Mouse (Mus musculus): ENCODE measurements around the gene 1700001O22Rik. TPM values are rescaled to one million over a fixed set of nuclear protein-coding genes. Genes with fewer than 3 reads are reported as not detected.

Gene 1700001O22Rik
- polyA plus RNA-seq, 1 experiment from 2014 or later, result 2.2 TPM

GRCm38 (mm10) chr2:30760706-30761105, 42.8 kb downstream of the 1700001O22Rik start:
- 58% methylated on average over 6 of the region's 6 CpGs for WGBS
- H3K9ac ChIP-seq, result no peak overlapping the region
- no peaks in the 10 kb centered on the region for H3K27me3 ChIP-seq (replicated peaks)
- peaks cover 10% of the 10 kb centered on the region for H3K9me3 ChIP-seq (replicated peaks)
- H3K4me1 ChIP-seq (replicated peaks), result peaks cover 38% of the 10 kb centered on the region
- ATAC-seq (ENCODE audit: insufficient number of reproducible peaks, low FRiP score), result no peak
- H3K4me3 ChIP-seq, result no peak overlapping the region
- H3K4me2 ChIP-seq, result no peak overlapping the region
- peak overlapping the region; percentile 94; the same call in 1 of the 2 replicates for H3K27ac ChIP-seq (ENCODE audit: poor library complexity, severe bottlenecking)
- H3K36me3 ChIP-seq, result no peaks in the 10 kb centered on the region

GRCm38 (mm10) chr2:30759858-30760547, 43.5 kb downstream of the 1700001O22Rik start:
- no peak overlapping the region for H3K4me3 ChIP-seq
- peaks cover 38% of the 10 kb centered on the region for H3K4me1 ChIP-seq (replicated peaks)
- ATAC-seq (ENCODE audit: insufficient number of reproducible peaks, low FRiP score), result no peak
- H3K9me3 ChIP-seq (replicated peaks), result peaks cover 10% of the 10 kb centered on the region
- H3K36me3 ChIP-seq, result no peaks in the 10 kb centered on the region
- 0 out of 2 replicates have a peak overlapping the region, but pooled peaks have one; percentile 10 for H3K9ac ChIP-seq
- H3K27me3 ChIP-seq (replicated peaks), result no peaks in the 10 kb centered on the region
- peak overlapping the region; percentile 94 for H3K27ac ChIP-seq (ENCODE audit: poor library complexity, severe bottlenecking)
- H3K4me2 ChIP-seq, result no peak overlapping the region
- WGBS, result 59% methylated on average over 10 of the region's 10 CpGs

- Histone ChIP-seq H3K9ac (0 out of 2 replicates have a peak overlapping the region, but pooled peaks have one; percentile 45), H3K4me2 (no peak overlapping the region), H3K36me3 (no peaks in the 10 kb centered on the region), H3K4me1 (replicated peaks) (peaks cover 38% of the 10 kb centered on the region), H3K27me3 (replicated peaks) (no peaks in the 10 kb centered on the region), H3K4me3 (no peak overlapping the region), H3K9me3 (replicated peaks) (peaks cover 7% of the 10 kb centered on the region; the same call in 1 of the 2 replicates), H3K27ac (ENCODE audit: poor library complexity, severe bottlenecking) (peak overlapping the region; percentile 94)
- no peak for ATAC-seq (ENCODE audit: insufficient number of reproducible peaks, low FRiP score)
- WGBS, result 80% methylated on average over 4 of the region's 4 CpGs
Measured at GRCm38 (mm10) chr2:30759442-30759841, 44.0 kb downstream of the 1700001O22Rik start.

GRCm38 (mm10) chr2:30759088-30759374, 44.4 kb downstream of the 1700001O22Rik start:
- no peaks in the 10 kb centered on the region for H3K36me3 ChIP-seq
- ATAC-seq (ENCODE audit: insufficient number of reproducible peaks, low FRiP score), result no peak
- H3K4me3 ChIP-seq, result no peak overlapping the region
- H3K9me3 ChIP-seq (replicated peaks), result peaks cover 7% of the 10 kb centered on the region; the same call in 1 of the 2 replicates
- H3K27ac ChIP-seq (ENCODE audit: poor library complexity, severe bottlenecking), result peak overlapping the region; percentile 94
- H3K4me2 ChIP-seq, result peak overlapping the region; percentile 37; the same call in 1 of the 2 replicates
- H3K27me3 ChIP-seq (replicated peaks), result no peaks in the 10 kb centered on the region
- H3K9ac ChIP-seq, result peak overlapping the region; percentile 45; the same call in 1 of the 2 replicates
- 51% methylated on average over 4 of the region's 4 CpGs for WGBS
- peaks cover 38% of the 10 kb centered on the region for H3K4me1 ChIP-seq (replicated peaks)

GRCm38 (mm10) chr2:30758341-30759087, 44.9 kb downstream of the 1700001O22Rik start:
- Histone ChIP-seq H3K27me3 (replicated peaks) (no peaks in the 10 kb centered on the region), H3K4me2 (peak overlapping the region; percentile 37), H3K4me1 (replicated peaks) (peaks cover 41% of the 10 kb centered on the region), H3K36me3 (no peaks in the 10 kb centered on the region), H3K9ac (peak overlapping the region; percentile 45; the same call in 1 of the 2 replicates), H3K9me3 (replicated peaks) (peaks cover 7% of the 10 kb centered on the region; the same call in 1 of the 2 replicates), H3K4me3 (no peak overlapping the region), H3K27ac (ENCODE audit: poor library complexity, severe bottlenecking) (peak overlapping the region; percentile 94)
- ATAC-seq (ENCODE audit: insufficient number of reproducible peaks, low FRiP score), result peak; percentile 91
- 2% methylated on average over 17 of the region's 17 CpGs for WGBS

- no peak for ATAC-seq (ENCODE audit: insufficient number of reproducible peaks, low FRiP score)
Measured at GRCm38 (mm10) chr2:30756962-30757715, 46.3 kb downstream of the 1700001O22Rik start.

GRCm38 (mm10) chr2:30755985-30756765, 47.3 kb downstream of the 1700001O22Rik start:
- Histone ChIP-seq H3K4me3 (no peak overlapping the region), H3K4me2 (no peak overlapping the region), H3K27ac (ENCODE audit: poor library complexity, severe bottlenecking) (no peak overlapping the region), H3K9me3 (replicated peaks) (peaks cover 7% of the 10 kb centered on the region; the same call in 1 of the 2 replicates), H3K4me1 (replicated peaks) (peaks cover 47% of the 10 kb centered on the region), H3K27me3 (replicated peaks) (no peaks in the 10 kb centered on the region), H3K9ac (no peak overlapping the region), H3K36me3 (no peaks in the 10 kb centered on the region)
- no peak for ATAC-seq (ENCODE audit: insufficient number of reproducible peaks, low FRiP score)
- 92% methylated on average over 6 of the region's 6 CpGs for WGBS

More at GRCm38 (mm10) chr2:30756962-30757715, 46.3 kb downstream of the 1700001O22Rik start:
- H3K9me3 ChIP-seq (replicated peaks), result peaks cover 7% of the 10 kb centered on the region; the same call in 1 of the 2 replicates
- H3K4me1 ChIP-seq (replicated peaks), result peaks cover 47% of the 10 kb centered on the region
- H3K27ac ChIP-seq (ENCODE audit: poor library complexity, severe bottlenecking), result peak overlapping the region; percentile 94
- no peaks in the 10 kb centered on the region for H3K36me3 ChIP-seq
- no peak overlapping the region for H3K4me2 ChIP-seq
- no peak overlapping the region for H3K9ac ChIP-seq
- 84% methylated on average over 10 of the region's 10 CpGs for WGBS
- no peak overlapping the region for H3K4me3 ChIP-seq
- no peaks in the 10 kb centered on the region for H3K27me3 ChIP-seq (replicated peaks)

- ATAC-seq (ENCODE audit: insufficient number of reproducible peaks, low FRiP score), result no peak
- WGBS, result 75% methylated on average over 3 of the region's 3 CpGs
- Histone ChIP-seq H3K27me3 (replicated peaks) (no peaks in the 10 kb centered on the region), H3K4me2 (no peak overlapping the region), H3K4me1 (replicated peaks) (peaks cover 39% of the 10 kb centered on the region), H3K4me3 (no peak overlapping the region), H3K9me3 (replicated peaks) (peaks cover 7% of the 10 kb centered on the region; the same call in 1 of the 2 replicates), H3K36me3 (no peaks in the 10 kb centered on the region), H3K9ac (no peak overlapping the region), H3K27ac (ENCODE audit: poor library complexity, severe bottlenecking) (no peak overlapping the region)
Measured at GRCm38 (mm10) chr2:30754831-30755230, 48.6 kb downstream of the 1700001O22Rik start.

GRCm38 (mm10) chr2:30753219-30753618, 50.2 kb downstream of the 1700001O22Rik start:
- Histone ChIP-seq H3K36me3 (no peaks in the 10 kb centered on the region), H3K4me3 (no peak overlapping the region), H3K27ac (ENCODE audit: poor library complexity, severe bottlenecking) (peak overlapping the region; percentile 37; the same call in 1 of the 2 replicates), H3K9ac (peak overlapping the region; percentile 11), H3K27me3 (replicated peaks) (no peaks in the 10 kb centered on the region), H3K4me2 (0 out of 2 replicates have a peak overlapping the region, but pooled peaks have one; percentile 1), H3K4me1 (replicated peaks) (peaks cover 32% of the 10 kb centered on the region), H3K9me3 (replicated peaks) (peaks cover 7% of the 10 kb centered on the region; the same call in 1 of the 2 replicates)
- peak; percentile 20; the same call in 1 of the 2 replicates for ATAC-seq (ENCODE audit: insufficient number of reproducible peaks, low FRiP score)
- 16% methylated on average over 18 of the region's 18 CpGs for WGBS

- 95% methylated on average over 5 of the region's 5 CpGs for WGBS
- ATAC-seq (ENCODE audit: insufficient number of reproducible peaks, low FRiP score), result no peak
Measured at GRCm38 (mm10) chr2:30752471-30752870, 51.0 kb downstream of the 1700001O22Rik start.

More at GRCm38 (mm10) chr2:30752471-30752870, 51.0 kb downstream of the 1700001O22Rik start:
- H3K4me2 ChIP-seq, result no peak overlapping the region
- H3K4me1 ChIP-seq (replicated peaks), result peaks cover 25% of the 10 kb centered on the region
- H3K27ac ChIP-seq (ENCODE audit: poor library complexity, severe bottlenecking), result no peak overlapping the region
- no peak overlapping the region for H3K9ac ChIP-seq
- H3K4me3 ChIP-seq, result no peak overlapping the region
- peaks cover 7% of the 10 kb centered on the region; the same call in 1 of the 2 replicates for H3K9me3 ChIP-seq (replicated peaks)
- no peaks in the 10 kb centered on the region for H3K36me3 ChIP-seq
- H3K27me3 ChIP-seq (replicated peaks), result no peaks in the 10 kb centered on the region

All from heart, embryonic 12.5 days (tissue).